Mouse (Mus musculus): Measurements from ENCODE around the gene Farsb.

Gene Farsb

GRCm38 (mm10) chr1:78420271-78420670 is 68.4 kb downstream of the Farsb start:
- no peak for DNase-seq (ENCODE audit: low read depth, low spot score)

DNA sequence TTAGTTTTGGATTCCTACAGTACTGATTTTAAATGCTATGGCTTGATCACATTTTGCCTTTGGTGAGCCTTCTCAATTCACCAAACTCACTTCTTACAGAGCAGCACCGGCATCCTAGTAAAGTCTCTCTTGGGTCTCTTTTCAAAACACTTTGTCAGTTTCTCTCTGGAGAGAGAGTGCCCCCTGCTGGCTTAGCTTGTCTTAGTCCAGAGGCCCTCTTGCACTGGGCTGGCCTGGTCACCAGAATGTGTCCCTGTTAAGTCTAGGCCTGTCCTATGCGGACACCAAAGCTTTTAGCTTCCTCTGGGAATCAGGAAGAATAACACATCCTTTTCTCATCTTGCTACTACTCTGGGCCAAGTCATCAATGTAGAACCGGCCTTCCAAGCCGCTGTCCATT is 69.1 kb downstream of the Farsb start:
- peak; percentile 36 for DNase-seq (ENCODE audit: low read depth, low spot score)

GRCm38 (mm10) chr1:78417154-78417911 is 71.4 kb downstream of the Farsb start:
- DNase-seq (ENCODE audit: low read depth, low spot score) = no peak

GRCm38 (mm10) chr1:78414421-78414820 is 74.3 kb downstream of the Farsb start:
- no peak for DNase-seq (ENCODE audit: low read depth, low spot score)

GRCm38 (mm10) chr1:78412668-78413067 is 76.0 kb downstream of the Farsb start:
- DNase-seq (ENCODE audit: low read depth, low spot score) = no peak

GRCm38 (mm10) chr1:78409396-78409795 is 79.3 kb downstream of the Farsb start:
- no peak for DNase-seq (ENCODE audit: low read depth, low spot score)

- DNase-seq (ENCODE audit: low read depth, low spot score) = no peak
Measured at GRCm38 (mm10) chr1:78401413-78401812, 87.3 kb downstream of the Farsb start.

DNA sequence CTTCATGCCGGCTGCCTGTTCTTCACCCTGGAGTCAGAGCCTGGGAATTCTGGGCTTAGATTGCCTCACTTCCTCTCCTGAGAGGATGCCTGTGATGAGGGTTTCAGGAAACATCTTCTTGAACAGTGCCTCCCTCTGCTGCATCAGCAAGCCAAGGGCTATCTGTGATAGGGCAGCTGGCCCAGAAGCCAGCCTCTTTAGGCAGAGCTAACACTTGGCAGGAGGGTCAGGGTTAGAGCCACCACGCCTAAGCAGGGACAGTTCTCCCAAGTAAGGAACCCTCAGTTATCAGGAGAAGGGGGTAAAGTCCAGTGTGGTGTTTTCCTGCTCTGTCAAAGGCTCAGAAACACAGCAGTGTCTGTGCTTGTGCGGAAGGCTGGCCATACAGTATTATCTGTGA is 88.9 kb downstream of the Farsb start:
- DNase-seq (ENCODE audit: low read depth, low spot score) = no peak

GRCm38 (mm10) chr1:78396320-78396913 is 92.3 kb downstream of the Farsb start:
- DNase-seq (ENCODE audit: low read depth, low spot score) = peak; percentile 21

GRCm38 (mm10) chr1:78395737-78396136 is 93.0 kb downstream of the Farsb start:
- no peak for DNase-seq (ENCODE audit: low read depth, low spot score)

- peak; percentile 19 for DNase-seq (ENCODE audit: low read depth, low spot score)
Measured at GRCm38 (mm10) chr1:78395191-78395735, 93.4 kb downstream of the Farsb start.

- no peak for DNase-seq (ENCODE audit: low read depth, low spot score)
Measured at GRCm38 (mm10) chr1:78388848-78389247, 99.8 kb downstream of the Farsb start.

- no peak for DNase-seq (ENCODE audit: low read depth, low spot score)
Measured at GRCm38 (mm10) chr1:78387854-78388253, 100.8 kb downstream of the Farsb start.

DNA sequence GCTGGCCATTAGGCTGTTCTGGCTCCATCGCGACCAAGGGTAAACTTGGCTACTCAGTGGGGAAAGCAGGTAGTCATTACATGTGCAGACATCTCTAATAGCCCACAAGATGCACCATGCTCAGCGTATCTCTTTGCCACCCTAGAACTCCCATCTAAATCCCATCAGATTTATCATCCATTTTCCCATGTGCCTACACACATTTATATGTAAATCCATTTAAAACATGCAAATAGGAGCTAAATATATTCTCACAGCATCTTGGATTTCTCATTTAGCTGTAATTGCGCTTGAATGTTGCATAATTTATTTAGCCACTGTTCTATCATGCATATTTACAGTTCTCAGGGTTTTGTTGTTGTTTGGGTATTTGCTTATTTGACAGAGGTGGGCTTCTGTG is 107.7 kb downstream of the Farsb start:
- DNase-seq (ENCODE audit: low read depth, low spot score) = no peak

- DNase-seq (ENCODE audit: low read depth, low spot score) = no peak
Measured at GRCm38 (mm10) chr1:78375058-78375457, 113.6 kb downstream of the Farsb start.

- DNase-seq (ENCODE audit: low read depth, low spot score) = no peak
Measured at GRCm38 (mm10) chr1:78373836-78374235, 114.9 kb downstream of the Farsb start.

DNA sequence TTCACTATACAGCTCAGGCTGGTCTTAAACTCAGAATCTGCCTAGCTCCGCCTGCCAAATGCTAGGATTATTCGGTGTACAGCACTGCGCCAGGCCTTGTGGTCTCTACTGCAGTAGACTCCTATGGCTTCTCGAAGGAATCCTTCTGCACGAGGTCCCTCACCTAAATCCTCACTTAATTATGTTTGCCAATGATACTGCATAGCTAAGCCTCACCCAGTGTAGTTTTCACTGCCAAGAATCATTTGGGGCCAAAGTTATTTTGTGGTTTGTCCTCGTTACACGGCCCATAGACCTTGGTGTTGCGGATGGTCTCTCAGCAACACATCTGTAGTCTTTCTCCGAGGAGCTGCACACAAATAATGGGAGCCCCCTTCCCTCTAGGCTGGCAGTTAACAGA is 116.4 kb downstream of the Farsb start:
- no peak for DNase-seq (ENCODE audit: low read depth, low spot score)

- peak; percentile 6 for DNase-seq (ENCODE audit: low read depth, low spot score)
Measured at GRCm38 (mm10) chr1:78371569-78372236, 117.0 kb downstream of the Farsb start.

DNA sequence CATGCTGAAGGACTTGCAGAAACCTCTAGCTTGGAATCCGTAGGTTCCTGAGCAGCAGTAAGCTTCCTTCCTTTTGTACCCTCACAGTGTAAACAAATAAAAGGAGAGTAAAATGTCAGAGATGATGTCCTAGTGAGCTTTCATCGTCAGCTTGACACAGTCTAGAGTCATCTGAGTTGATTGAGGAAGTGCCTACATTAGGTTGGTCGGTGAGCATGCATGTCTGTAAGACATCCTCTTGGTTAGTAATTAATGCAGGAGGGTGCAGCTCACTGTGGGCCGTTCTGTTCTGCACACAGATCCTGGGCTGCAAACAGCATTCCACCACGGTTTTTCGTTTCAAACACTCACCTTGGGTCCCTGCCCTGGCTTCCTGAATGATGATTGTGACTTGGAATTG is 118.6 kb downstream of the Farsb start:
- DNase-seq (ENCODE audit: low read depth, low spot score) = no peak

Measured in skeletal muscle tissue, adult 2 months (tissue).